Mouse (Mus musculus) embryonic fibroblast, embryonic 13.5 days (primary cell): Measurements from ENCODE around the gene 2610528J11Rik.

Experiments used
- CTCF ChIP-seq: IDR thresholded peaks from 2 replicates; pipeline ENCODE4 v1.5.1; 2011; ENCODE audit warnings: mild to moderate bottlenecking, control low read depth, low read length, moderate library complexity, borderline replicate concordance; ENCODE audit not compliant: insufficient read depth
- POLR2A ChIP-seq: IDR thresholded peaks from 2 replicates; pipeline ENCODE4 v1.6.1; 2011; ENCODE audit warnings: low read depth, mild to moderate bottlenecking, control low read depth, low read length, moderate library complexity

GRCm38 (mm10) chr4:118532663-118533062 is 5.9 kb downstream of the 2610528J11Rik start:
- no peak for TF ChIP-seq CTCF
- TF ChIP-seq POLR2A: no peak
